Mouse (Mus musculus): Measurements from ENCODE around the gene Zfp61.

Zfp61 gene

GRCm38 (mm10) chr7:24254633-24255474, 46.2 kb downstream of the Zfp61 start, which contains the start of gene Zfp108:
TSS of gene Zfp108 (plus strand) at chr7:24254794.
- DNase-seq, result peak; percentile 94

GRCm38 (mm10) chr7:24253779-24254615, 47.0 kb downstream of the Zfp61 start:
- DNase-seq, result no peak

All from cerebellum, adult 9-10 months (tissue).